Mouse (Mus musculus) gastrocnemius, adult 18-20 months (tissue): ENCODE measurements at regions not wholly inside any gene's neighbourhood (a gene's known extent, or its start where the extent isn't known, plus 50 kb on each side); places are given as distances from the start of the nearest gene placed in this dataset.

Source experiments
- DNase-seq: peaks from one replicate; pipeline ENCODE4 v3.0.0; 2021; ENCODE audit warnings: low spot score

GRCm38 (mm10) chr17:79282771-79283170 lies 72.1 kb downstream of the Cdc42ep3 start:
- DNase-seq: no peak

GRCm38 (mm10) chr17:79273551-79273950 lies 81.3 kb downstream of the Cdc42ep3 start:
- DNase-seq: peak; percentile 19

- DNase-seq: no peak
These were observed 95.2 kb downstream of the Cdc42ep3 start for GRCm38 (mm10) chr17:79259691-79260090.

- DNase-seq: no peak
These were observed 107.7 kb downstream of the Cdc42ep3 start for GRCm38 (mm10) chr17:79246962-79247902.

- DNase-seq: no peak
These were observed 110.8 kb downstream of the Cdc42ep3 start for GRCm38 (mm10) chr17:79244121-79244520.

GRCm38 (mm10) chr17:79243426-79243825 lies 111.5 kb downstream of the Cdc42ep3 start:
- DNase-seq: no peak

- DNase-seq: no peak
These were observed 113.4 kb downstream of the Cdc42ep3 start for GRCm38 (mm10) chr17:79241489-79241888.

GRCm38 (mm10) chr17:79236244-79236781 lies 118.6 kb downstream of the Cdc42ep3 start:
- DNase-seq: no peak

GRCm38 (mm10) chr17:79230653-79231489 lies 124.0 kb downstream of the Cdc42ep3 start:
- no peak for DNase-seq

GRCm38 (mm10) chr17:79206563-79206962 lies 148.3 kb downstream of the Cdc42ep3 start:
- no peak for DNase-seq

- DNase-seq: no peak
These were observed 148.8 kb downstream of the Cdc42ep3 start for GRCm38 (mm10) chr17:79206111-79206510.

GRCm38 (mm10) chr17:79199814-79200491 lies 148.2 kb downstream of the Qpct start:
- DNase-seq: no peak

- DNase-seq: no peak
These were observed 140.2 kb downstream of the Qpct start for GRCm38 (mm10) chr17:79191871-79192373.

- DNase-seq: no peak
These were observed 136.6 kb downstream of the Qpct start for GRCm38 (mm10) chr17:79188282-79188681.

GRCm38 (mm10) chr17:79180277-79181130 lies 128.8 kb downstream of the Qpct start:
- DNase-seq: no peak

- DNase-seq: no peak
These were observed 125.6 kb downstream of the Qpct start for GRCm38 (mm10) chr17:79177259-79177658.

GRCm38 (mm10) chr17:79176356-79176755 lies 124.7 kb downstream of the Qpct start:
- no peak for DNase-seq

GRCm38 (mm10) chr17:79175381-79175780 lies 123.7 kb downstream of the Qpct start:
- DNase-seq: no peak

GRCm38 (mm10) chr17:79172328-79172727 lies 120.6 kb downstream of the Qpct start:
- DNase-seq: no peak

- no peak for DNase-seq
These were observed 119.0 kb downstream of the Qpct start for GRCm38 (mm10) chr17:79170690-79171089.
